Mouse (Mus musculus) testis, adult 2 months (tissue): ENCODE results near the gene Cbx2.
A peak's percentile ranks its signal among the peaks of the same experiment; 100 is the strongest.

Source experiments
- CTCF ChIP-seq: fragments of 200-500 bp; IDR thresholded peaks from 2 replicates; pipeline ENCODE4 v1.5.1; 2012; ENCODE audit warnings: low read depth, mild to moderate bottlenecking, inconsistent platforms, low read length, moderate library complexity; ENCODE audit not compliant: control insufficient read depth, insufficient read depth, insufficient replicate concordance
- POLR2A ChIP-seq: fragments of 200-500 bp; IDR thresholded peaks from 2 replicates; pipeline ENCODE4 v1.6.1; 2012; ENCODE audit warnings: low read depth, mild to moderate bottlenecking, inconsistent platforms, low read length, moderate library complexity; ENCODE audit not compliant: control insufficient read depth

- no peak for TF ChIP-seq POLR2A
- TF ChIP-seq CTCF = peak; percentile 31; the same call in 1 of the 2 replicates
Observed at GRCm38 (mm10) chr11:119043761-119044550, 21.2 kb downstream of the Cbx2 start.
